Mouse (Mus musculus) lung, postnatal 4 days (tissue): ENCODE measurements around the gene Kiss1r.
"Not testable (repeated sequence)": the region's sequence is repeated elsewhere in the genome, so short reads cannot be mapped to it uniquely, and the experiment has no call there.

Source experiments
- DNase-seq, 2 experiments: peaks; one replicate each; pipeline ENCODE4 v3.0.0; 2021

Kiss1r gene

DNA sequence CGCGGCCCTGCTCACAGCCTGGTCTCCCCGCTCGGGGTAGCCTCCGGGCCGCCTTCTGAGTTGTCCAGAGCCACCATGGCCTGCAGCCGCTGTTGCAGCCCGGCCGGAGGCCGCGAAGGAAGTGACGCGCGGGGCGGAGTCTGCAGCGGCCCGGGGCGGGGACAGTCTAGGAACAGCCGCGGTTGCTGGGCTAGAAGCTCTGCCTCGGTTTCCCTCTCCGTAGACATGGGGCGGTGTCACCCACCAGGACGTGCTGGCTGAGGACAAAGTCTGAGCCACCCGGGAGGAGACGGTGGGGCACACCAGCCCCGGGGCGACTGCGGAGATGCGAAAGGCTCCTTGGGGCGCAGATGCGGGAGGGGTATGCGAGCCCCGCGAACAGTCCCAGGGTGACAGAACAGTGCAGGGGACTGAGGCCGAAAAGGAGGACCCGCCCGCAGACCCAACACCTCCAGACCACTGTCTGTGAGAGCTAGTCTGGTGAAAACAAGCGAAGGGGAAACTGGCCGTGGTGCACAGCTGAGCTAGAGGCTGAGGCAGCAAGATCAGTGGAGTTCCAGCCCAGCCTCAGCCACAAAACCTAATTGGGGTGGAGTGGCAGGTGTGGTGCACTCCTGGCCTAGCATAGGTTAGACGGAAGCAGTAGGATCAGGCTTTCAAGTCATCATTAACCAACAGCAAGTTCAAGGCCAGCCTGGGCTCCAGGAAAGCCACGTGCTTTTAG lies at the start of gene Kiss1r:
Gene Kiss1r (plus strand): TSS at position 164 of the 724 bp plus-strand sequence.
- peak; percentile 90 to 92 for DNase-seq

DNA sequence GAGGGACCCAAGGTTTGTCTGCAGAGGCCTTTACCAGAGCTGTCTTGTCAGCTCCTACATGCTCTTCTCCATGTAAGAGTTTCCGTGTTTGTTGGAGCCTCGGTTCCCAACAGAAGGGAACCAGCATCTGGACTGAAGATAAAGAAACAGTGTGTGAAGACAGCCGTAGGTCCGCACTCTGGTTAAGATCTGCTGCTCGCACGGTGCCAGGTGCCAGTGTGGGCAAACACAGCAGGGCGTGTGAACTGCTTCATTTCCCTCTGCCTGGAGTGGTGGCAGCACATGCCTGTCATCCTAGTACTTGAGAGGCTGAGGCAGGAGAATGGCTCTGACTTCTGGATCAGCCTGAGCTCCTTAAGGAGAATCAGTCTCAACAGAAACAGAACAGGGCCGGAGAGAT lies 44.9 kb upstream of the Kiss1r start:
- no peak for DNase-seq

DNA sequence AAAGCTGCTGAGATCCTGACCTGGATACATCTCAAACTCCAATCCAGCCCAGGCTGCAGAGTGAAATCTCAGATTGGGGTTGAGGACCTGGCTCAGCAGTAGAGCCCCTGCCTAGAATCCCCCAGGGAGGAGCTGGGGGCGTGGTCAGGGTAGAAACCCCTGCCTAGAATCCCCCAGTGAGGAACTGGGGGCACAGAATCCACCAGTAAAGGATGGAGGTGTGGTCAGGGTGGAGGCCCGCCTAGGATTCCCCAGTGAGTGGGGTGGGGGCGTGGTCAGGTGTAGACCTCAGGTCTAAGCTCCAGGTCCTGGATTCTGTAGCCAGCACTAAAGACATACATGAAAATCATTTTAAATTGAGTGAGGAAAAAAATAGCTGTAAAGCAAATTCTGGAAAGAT lies 43.9 kb upstream of the Kiss1r start:
- DNase-seq = no peak

DNA sequence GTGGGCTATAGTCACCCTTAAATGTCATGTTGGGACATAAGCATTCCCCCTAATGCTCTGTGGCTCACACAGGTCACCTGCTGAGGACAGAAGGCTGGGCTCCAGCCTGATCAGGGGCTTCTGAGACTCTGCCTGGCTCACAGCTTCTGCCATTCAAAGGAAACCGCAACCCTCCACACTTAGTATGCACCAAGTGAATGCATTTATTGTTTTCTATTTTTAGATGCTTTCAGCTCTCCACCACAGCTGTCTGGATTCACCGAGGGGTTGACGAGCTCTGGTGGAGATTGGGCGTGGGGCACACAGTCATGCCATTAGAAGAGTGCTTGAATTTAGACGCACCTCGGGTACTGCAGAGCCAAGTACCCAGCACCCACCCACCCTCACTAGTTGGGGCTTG lies 43.5 kb upstream of the Kiss1r start:
- DNase-seq = no peak

DNA sequence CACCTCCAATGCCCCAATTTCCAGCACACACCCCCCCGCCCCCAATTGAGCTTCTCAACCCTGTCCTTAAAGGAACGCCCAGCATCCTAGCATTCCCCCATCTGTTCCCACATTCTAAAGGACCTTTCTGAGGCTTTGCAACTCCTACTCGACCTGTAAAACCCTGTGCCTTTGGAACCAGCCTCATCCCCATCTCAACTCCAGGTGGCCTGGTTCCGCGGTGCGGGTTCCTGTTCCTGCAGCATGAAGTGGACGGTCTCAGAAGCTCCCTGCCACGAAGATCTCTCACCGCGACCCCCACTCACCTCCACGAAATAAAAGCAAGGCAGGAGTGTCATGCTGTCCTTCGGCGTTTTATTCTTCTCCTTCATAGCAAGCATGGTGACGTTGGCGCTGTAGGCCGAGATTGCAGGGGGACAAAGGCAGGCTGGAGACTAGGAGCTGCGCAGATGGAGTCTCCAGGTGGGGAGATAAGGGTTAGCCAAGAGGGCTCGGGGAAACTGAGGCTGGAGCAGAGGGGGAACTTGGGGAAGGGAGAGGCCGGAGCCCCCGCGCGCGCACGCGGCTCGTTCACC lies 43.0 kb upstream of the Kiss1r start:
- DNase-seq = no peak

DNA sequence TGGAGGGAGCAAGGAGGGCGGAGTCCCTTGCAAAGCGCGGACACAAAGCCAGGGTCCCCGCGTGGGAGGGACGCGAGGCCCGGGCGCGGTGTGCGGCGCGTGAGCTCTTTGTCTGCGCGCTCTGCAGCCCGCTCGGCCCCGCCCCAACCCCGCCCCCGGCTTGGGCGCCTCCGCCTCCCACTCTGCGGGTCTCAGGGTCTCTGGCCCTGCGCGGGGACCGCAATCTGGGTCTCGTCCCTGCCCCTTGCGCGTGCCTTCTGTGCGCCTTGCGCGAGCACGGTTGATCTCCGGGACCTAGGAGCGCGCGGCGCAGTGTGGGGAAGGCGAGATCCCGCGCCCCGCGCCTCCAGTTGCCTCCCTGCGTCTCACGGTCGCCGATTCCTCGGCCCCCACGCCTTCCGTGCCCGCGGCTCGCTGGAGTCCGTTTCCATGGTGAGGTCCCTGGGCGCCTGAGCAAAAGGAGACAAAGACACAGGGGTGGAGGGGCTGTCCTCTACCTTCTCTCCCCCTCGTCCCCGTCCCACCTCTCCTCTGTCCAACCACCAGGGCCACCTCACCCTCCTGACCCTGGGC lies 42.4 kb upstream of the Kiss1r start, which contains the start of the genes Prtn3 and Plppr3:
Gene Prtn3 (plus strand): TSS at position 187 of the 573 bp plus-strand sequence.
Gene Plppr3 (minus strand): TSS at position 345 of the 573 bp plus-strand sequence.
- peak; percentile 47 to 54 for DNase-seq

DNA sequence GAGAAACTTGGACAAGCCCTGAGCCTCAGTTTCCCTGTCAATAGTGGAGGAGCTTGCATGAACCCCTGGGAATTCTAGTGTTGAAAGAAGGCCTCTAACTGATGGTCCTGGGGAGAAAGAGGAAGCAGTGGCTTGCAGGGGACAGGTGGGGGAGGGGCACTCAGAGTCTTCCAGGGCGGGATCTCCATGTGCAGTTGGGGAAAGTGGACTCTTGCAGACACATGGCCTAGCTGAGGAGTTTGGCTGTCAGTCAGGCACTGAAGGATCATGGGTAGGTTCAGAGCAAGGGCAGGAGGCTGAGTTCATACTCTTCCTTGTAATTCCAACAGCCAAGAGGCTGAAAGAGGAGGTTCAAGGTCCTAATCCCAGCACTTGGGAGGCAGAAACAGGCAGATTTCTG lies 39.6 kb upstream of the Kiss1r start:
- DNase-seq = no peak

DNA sequence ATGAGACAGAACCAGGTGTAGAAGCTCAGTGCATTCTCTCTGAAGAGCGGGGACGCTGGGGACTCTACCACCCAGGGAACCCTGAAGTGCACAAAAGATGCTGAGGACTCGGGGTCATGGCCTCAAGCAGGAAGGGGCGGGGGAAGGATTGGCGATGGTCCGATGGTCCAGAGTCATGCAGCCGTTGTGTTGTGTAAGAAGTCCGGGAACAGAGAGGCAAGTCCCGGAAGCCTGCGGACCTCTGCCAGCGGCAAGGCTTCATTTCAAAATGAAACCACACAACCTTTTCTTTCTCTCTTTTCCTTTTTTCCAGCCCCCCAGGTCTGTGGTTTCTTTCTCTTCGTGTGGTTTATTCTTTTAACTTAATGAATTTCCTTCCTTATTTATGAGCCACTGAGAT lies 39.0 kb upstream of the Kiss1r start:
- DNase-seq = peak; percentile 61 to 69

DNA sequence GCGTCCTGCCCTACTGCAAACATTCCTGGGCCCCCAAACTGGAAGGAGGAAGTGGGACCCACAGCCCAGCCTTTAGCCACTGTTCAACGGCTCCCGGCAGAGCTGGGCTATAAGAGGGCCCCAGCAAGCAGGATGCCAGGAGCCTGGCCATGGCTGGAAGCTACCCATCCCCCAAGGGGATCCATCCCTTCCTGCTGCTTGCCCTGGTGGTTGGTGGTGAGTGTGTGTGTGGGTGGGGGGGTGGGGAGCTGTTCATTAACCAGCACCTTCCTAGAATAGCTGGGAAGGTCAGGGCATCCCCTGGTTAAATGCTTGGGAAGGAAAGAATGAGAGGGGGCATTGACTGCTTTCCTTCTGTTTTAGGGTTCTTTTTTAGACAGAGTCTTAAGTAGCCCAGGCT lies 37.2 kb upstream of the Kiss1r start:
- DNase-seq = no peak

DNA sequence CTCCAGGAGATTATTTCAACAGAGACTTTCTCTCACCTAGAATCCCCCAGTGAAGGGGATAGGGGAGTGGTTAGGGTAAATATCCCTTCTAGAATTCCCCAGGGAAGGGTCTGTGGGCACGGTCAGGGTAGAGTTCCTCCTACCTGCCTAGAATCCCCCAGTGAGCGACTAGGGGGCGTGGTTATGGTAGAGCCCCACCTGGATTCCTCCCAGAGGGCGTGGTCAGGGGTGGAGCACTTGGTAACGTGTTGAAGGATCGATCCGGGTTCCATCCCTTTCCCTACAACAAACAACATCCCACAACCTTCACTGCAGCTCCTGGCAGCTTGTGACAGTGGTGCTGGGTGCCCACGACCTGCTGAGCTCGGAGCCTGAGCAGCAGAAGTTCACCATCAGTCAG lies 36.0 kb upstream of the Kiss1r start:
- no peak for DNase-seq

DNA sequence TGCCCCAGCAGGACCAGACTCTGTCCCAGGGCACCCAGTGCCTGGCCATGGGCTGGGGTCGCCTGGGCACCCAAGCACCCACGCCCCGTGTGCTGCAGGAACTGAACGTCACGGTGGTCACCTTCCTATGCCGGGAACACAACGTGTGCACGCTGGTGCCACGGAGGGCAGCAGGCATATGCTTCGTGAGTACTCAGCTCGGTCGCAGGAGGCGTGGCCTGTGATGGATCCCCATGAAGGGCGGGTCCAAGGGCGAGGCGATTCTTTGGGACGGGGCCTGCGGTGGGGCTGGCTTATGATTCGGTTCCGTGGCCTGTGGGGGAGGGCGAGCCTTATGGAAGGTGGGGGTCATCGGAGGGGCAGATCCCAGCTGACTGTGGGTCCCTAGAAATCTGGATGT lies 34.8 kb upstream of the Kiss1r start:
- DNase-seq = no peak

DNA sequence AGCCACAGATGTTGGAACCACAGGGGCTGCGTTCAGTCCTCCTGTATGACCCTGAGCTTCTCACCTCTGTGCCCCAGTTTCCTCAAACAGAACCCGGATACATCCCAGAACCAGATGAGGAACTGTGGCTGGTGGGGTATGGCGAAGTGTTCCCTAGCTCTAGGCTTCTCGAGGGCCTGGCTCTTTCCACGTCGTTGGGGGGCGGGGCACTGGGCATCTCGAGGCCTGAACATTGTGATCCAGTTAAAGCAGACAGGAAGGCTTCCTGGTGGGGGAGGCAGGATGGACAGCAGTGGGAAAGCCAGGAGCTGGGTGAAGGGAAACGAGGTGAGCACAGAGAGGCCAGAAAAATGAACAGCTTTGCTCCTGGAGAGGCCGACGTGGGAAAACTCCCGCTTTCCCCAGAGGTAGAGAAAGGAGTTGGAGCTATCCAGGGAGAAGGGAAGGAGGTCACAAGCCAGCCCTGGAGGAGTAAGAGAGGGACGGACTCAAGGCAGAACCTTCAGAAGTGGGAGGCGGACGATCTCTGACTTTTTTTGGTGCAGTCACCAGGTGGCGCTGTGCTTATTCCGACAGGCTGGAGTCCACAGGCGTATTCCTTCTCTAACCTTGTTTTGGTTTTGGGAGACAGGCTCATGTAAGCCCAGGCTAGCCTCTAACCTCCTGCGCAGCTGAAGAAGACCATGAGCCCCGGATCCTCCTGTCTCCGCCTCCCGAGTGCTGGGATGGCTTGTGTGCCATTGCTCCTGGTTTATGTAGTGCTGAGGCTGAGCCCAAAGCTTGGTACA lies 33.3 kb upstream of the Kiss1r start:
- peak; percentile 80 to 87 for DNase-seq

DNA sequence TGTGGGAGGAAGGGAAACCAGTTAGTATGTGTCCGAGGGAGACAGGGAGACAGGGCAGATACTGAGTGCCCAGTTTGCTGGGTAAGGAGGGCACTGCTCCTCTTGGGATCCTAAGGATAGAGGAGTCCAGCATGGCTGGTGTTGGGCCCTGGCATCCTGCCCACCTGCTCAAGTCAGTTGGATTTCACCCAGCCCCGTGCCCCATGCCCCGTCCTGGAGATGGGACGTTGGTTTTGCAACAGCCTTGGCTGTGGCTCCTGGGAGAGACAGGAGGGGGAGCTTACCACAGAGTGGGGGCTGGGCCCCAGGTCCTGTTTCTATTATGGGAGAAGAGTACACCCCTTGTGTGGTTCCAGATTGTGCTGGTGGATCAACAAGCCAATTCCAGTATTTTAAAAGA lies 32.3 kb upstream of the Kiss1r start:
- peak; percentile 54 to 81 for DNase-seq

DNA sequence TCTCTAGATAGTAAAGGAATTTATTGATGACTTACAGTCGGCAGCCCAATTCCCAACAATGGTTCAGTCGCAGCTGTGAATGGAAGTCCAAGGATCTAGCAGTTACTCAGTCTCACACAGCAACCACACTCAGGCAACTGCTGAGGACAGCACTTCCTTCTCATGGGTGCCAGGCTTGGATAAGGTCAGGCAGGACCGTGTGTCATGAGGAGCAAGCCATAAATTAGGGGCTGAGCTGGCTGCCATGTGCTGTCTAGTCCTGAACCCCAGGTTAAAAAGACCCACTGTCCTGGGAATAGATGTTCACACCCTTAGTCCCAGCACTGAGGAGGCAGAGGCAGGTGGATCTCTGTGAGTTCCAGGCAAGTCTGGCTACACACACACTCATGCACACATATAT lies 31.8 kb upstream of the Kiss1r start:
- not testable (repeated sequence) for DNase-seq

DNA sequence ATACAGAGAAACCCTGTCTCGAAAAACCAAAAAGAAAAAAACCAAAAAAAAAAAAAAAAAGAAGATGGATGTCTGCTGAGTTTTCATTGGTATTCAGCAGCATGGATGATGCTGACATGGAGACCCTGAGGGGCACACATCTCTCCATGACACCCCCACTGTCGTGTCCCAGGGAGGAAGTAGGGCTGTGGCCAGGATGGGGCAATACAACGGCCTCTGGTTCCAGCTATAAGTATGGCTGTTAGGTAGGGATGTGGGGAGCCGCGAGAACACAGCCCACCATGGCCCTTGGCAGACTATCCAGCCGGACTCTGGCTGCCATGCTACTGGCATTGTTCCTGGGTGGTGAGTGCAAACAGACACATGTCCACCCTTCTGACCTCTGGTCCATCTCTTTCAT lies 30.7 kb upstream of the Kiss1r start, which contains the start of gene Elane:
Gene Elane (plus strand): TSS at position 194 of the 400 bp plus-strand sequence.
- DNase-seq = no peak

DNA sequence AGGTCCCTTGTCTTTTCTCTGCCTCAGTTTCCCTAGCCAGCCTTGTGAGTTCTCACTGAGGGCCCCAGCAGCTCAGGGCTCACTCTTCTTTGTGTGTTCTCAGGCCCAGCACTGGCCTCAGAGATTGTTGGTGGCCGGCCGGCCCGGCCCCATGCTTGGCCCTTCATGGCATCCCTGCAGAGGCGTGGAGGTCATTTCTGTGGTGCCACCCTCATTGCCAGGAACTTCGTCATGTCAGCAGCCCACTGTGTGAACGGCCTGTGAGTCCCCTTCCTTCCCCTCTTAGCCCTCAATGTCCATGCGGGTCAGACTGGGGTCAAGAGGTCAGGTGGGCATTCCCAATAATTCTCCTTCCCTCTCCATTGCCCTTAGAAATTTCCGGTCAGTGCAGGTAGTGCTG lies 30.2 kb upstream of the Kiss1r start:
- no peak for DNase-seq

DNA sequence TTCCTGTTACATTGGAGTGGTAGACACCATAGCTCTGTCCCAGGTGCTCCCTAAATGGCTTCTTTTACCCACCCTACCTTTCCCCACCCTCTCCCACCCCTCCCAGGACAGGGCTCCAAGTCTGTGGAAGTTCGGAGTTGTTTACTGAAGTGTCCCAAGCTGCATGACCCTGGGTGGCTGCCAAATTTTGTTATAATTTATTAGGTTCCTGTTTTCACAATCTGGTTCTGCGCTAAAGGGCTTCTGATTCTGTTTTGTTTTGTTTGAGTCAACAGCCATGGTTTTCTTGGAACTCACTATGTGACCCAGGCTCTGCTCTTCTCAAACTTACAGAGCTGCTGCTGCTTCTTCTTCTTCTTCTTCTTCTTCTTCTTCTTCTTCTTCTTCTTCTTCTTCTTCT lies 27.4 kb upstream of the Kiss1r start:
- no peak for DNase-seq

DNA sequence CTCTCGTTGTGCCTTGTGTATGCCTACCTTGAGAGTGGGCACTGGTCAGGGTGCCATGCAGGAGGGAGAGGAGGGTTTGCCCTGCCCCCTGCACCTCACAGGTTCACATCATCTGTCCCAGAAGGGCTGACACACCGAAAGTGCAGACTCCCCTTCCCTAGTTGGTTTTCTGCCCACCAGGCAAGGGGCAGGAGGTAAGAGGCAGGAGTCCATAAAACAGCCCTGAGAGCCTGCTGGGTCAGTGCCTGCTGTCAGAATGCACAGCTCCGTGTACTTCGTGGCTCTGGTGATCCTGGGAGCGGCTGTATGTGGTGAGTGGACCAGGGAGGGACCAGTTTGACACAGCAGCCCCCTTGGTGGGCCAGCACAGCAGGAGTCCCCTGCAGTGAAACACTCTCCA lies 26.1 kb upstream of the Kiss1r start, which contains the start of gene Cfd:
Gene Cfd (plus strand): TSS at position 184 of the 400 bp plus-strand sequence.
- no peak for DNase-seq

DNA sequence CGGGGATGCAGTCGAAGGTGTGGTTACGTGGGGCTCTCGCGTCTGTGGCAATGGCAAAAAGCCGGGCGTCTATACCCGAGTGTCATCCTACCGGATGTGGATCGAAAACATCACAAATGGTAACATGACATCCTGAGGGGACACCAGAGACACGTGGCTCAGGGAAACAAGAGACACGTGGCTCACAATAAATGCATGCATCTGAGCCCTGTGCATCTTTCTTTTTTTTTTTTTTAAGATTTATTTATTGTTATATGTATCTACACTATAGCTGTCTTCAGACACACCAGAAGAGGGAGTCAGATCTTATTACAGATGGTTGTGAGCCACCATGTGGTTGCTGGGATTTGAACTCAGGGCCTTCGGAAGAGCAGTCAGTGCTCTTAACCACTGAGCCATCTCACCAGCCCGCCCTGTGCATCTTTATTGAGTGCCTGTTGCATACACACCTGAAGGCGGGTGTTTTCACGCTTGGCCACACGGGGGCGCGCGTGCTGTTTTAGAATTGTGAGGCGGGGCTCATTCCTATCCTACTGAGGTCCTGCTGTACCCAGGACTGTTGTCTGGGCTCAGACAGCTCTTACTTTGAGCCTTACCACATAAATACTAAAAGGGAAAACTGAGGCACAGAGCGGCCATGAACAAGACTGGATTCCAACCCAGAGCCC lies 24.2 kb upstream of the Kiss1r start:
- DNase-seq = peak; percentile 81 to 88

DNA sequence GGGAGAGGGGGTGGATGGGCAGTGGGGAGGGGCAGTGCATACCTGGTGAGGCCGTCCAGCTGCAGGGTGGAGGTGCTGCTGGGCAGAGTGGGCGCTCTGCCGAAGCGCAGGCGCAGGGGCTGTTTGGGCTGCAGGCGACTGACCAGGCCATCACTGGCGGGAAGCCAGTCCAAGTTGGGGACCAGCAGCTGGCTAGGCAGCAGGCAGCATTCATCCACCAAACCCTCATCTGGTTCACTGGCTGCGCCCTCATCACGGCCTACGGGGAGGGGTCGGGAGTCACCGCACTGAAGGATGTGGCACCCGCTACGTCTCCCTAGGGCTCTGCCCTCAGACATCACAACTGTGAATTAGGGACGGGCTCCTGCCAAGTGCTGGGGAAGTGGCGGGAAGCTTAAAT lies 20.5 kb upstream of the Kiss1r start:
- DNase-seq = peak in 1 of 2 experiments; percentile 78

DNA sequence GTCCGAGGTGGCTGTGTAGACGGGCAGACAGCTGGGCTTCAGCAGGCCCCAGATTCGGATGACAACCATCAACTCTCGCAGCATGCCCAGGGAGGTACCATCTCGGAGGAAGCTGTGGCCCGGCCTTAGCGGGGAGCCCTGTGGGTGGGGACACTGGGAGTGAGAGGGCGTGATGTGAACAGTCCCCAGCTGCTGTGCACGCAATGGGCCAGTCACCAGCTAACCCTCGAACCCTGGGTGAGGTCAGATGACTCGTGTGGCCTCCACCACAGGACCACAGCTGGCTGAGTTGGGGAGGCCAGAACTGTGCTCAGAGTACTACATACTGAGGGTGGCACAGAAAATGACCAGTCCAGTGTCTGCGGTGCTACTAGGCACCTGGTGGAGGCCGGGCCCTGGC lies 20.0 kb upstream of the Kiss1r start:
- DNase-seq = peak in 1 of 2 experiments; percentile 80
